Mouse (Mus musculus) testis, adult 2 months (tissue): ENCODE measurements around the gene Zbtb7a. TPM values are rescaled to one million over a fixed set of nuclear protein-coding genes. Genes with fewer than 3 reads are reported as not detected.

ENCODE experiments used
- H3K27ac ChIP-seq: fragments of 200-500 bp; 2 replicates; pipeline ENCODE4 v1.5.1; 2012; ENCODE audit warnings: low read depth, low read length; ENCODE audit not compliant: control insufficient read depth, insufficient read depth
- H3K27me3 ChIP-seq: fragments of 200-500 bp; 2 replicates; pipeline ENCODE4 v1.6.1; 2012; ENCODE audit warnings: mild to moderate bottlenecking, low read length, moderate library complexity; ENCODE audit not compliant: control insufficient read depth, insufficient read depth
- H3K36me3 ChIP-seq: fragments of 200-500 bp; 2 replicates; pipeline ENCODE4 v1.6.1; 2012; ENCODE audit warnings: mild to moderate bottlenecking, low read length; ENCODE audit not compliant: control insufficient read depth, insufficient read depth
- H3K4me1 ChIP-seq: fragments of 200-500 bp; 2 replicates; pipeline ENCODE4 v1.6.1; 2012; ENCODE audit warnings: low read length; ENCODE audit not compliant: control insufficient read depth, insufficient read depth
- H3K4me3 ChIP-seq: fragments of 200-500 bp; 2 replicates; pipeline ENCODE4 v1.5.1; 2012; ENCODE audit warnings: low read depth, mild to moderate bottlenecking, low read length, moderate library complexity, mixed read lengths; ENCODE audit not compliant: control insufficient read depth
- CTCF ChIP-seq: fragments of 200-500 bp; IDR thresholded peaks from 2 replicates; pipeline ENCODE4 v1.5.1; 2012; ENCODE audit warnings: low read depth, mild to moderate bottlenecking, inconsistent platforms, low read length, moderate library complexity; ENCODE audit not compliant: control insufficient read depth, insufficient read depth, insufficient replicate concordance
- POLR2A ChIP-seq: fragments of 200-500 bp; IDR thresholded peaks from 2 replicates; pipeline ENCODE4 v1.6.1; 2012; ENCODE audit warnings: low read depth, mild to moderate bottlenecking, inconsistent platforms, low read length, moderate library complexity; ENCODE audit not compliant: control insufficient read depth
- polyA plus RNA-seq: library from polyadenylated mRNA; depleted of rRNA; stranded (reverse); fragments of >200 nt; gene quantifications from 2 replicates; pipeline ENCODE4 v1.2.3, GENCODE M21; 2012

Gene Zbtb7a
- polyA plus RNA-seq, 1 experiment, result 5.6 TPM

GRCm38 (mm10) chr10:81136706-81137231, 1.7 kb downstream of the Zbtb7a start:
- no peaks in the 10 kb centered on the region for H3K36me3 ChIP-seq
- H3K4me3 ChIP-seq, result peak overlapping the region; percentile 79
- H3K4me1 ChIP-seq, result peaks cover 38% of the 10 kb centered on the region
- H3K27me3 ChIP-seq, result no peaks in the 10 kb centered on the region
- TF ChIP-seq CTCF, result no peak
- no peak for TF ChIP-seq POLR2A
- H3K27ac ChIP-seq, result peak overlapping the region; percentile 84

GRCm38 (mm10) chr10:81137252-81138130, 2.5 kb downstream of the Zbtb7a start:
- Histone ChIP-seq H3K27ac (peak overlapping the region; percentile 89), H3K27me3 (no peaks in the 10 kb centered on the region), H3K4me1 (peaks cover 38% of the 10 kb centered on the region), H3K36me3 (no peaks in the 10 kb centered on the region), H3K4me3 (peak overlapping the region; percentile 94)
- TF ChIP-seq POLR2A, result no peak; the same call in 1 of the 2 replicates
- no peak for TF ChIP-seq CTCF

GRCm38 (mm10) chr10:81138131-81138782, 3.2 kb downstream of the Zbtb7a start:
- Histone ChIP-seq H3K27ac (peak overlapping the region; percentile 89), H3K4me1 (peaks cover 38% of the 10 kb centered on the region), H3K36me3 (no peaks in the 10 kb centered on the region), H3K4me3 (peak overlapping the region; percentile 94), H3K27me3 (no peaks in the 10 kb centered on the region)
- no peak for TF ChIP-seq POLR2A
- TF ChIP-seq CTCF, result no peak

GRCm38 (mm10) chr10:81138821-81139528, 4.0 kb downstream of the Zbtb7a start:
- TF ChIP-seq POLR2A (no peak), CTCF (no peak)
- Histone ChIP-seq H3K36me3 (no peaks in the 10 kb centered on the region), H3K4me1 (peaks cover 36% of the 10 kb centered on the region)

GRCm38 (mm10) chr10:81139529-81139846, 4.5 kb downstream of the Zbtb7a start:
- H3K4me3 ChIP-seq, result no peak overlapping the region
- no peak for TF ChIP-seq CTCF
- no peak for TF ChIP-seq POLR2A
- H3K36me3 ChIP-seq, result no peaks in the 10 kb centered on the region
- no peak overlapping the region for H3K27ac ChIP-seq
- H3K27me3 ChIP-seq, result no peaks in the 10 kb centered on the region
- H3K4me1 ChIP-seq, result peaks cover 31% of the 10 kb centered on the region

More at GRCm38 (mm10) chr10:81138821-81139528, 4.0 kb downstream of the Zbtb7a start:
- Histone ChIP-seq H3K4me3 (no peak overlapping the region), H3K27ac (no peak overlapping the region), H3K27me3 (no peaks in the 10 kb centered on the region)

- no peak for TF ChIP-seq POLR2A
- TF ChIP-seq CTCF, result no peak
- Histone ChIP-seq H3K36me3 (no peaks in the 10 kb centered on the region), H3K4me1 (peaks cover 26% of the 10 kb centered on the region), H3K4me3 (no peak overlapping the region), H3K27ac (no peak overlapping the region), H3K27me3 (no peaks in the 10 kb centered on the region)
Measured at GRCm38 (mm10) chr10:81140005-81140404, 5.0 kb downstream of the Zbtb7a start.

- H3K27ac ChIP-seq, result no peak overlapping the region
- no peaks in the 10 kb centered on the region for H3K36me3 ChIP-seq
- TF ChIP-seq POLR2A (no peak), CTCF (no peak)
- no peaks in the 10 kb centered on the region for H3K27me3 ChIP-seq
- H3K4me3 ChIP-seq, result no peak overlapping the region
- H3K4me1 ChIP-seq, result peaks cover 18% of the 10 kb centered on the region
Measured at GRCm38 (mm10) chr10:81140717-81141454, 5.9 kb downstream of the Zbtb7a start.
